Mouse (Mus musculus) midbrain, embryonic 12.5 days (tissue): ENCODE data around the gene Cenpl. TPM values are rescaled to one million over a fixed set of nuclear protein-coding genes. Genes with fewer than 3 reads are reported as not detected.

Source experiments
- ATAC-seq: fragments of 200-750 bp; cut with Nextera tagmentation; 2 replicates; pipeline ENCODE4 v1.8.0; 2017; ENCODE audit warnings: low read depth, moderate TSS enrichment, moderate library complexity; ENCODE audit not compliant: low FRiP score
- H3K27ac ChIP-seq: fragments of 300-500 bp; sonication (generic); replicated peaks from 2 replicates; pipeline ENCODE4 v1.5.1; 2016; ENCODE audit warnings: mild to moderate bottlenecking
- H3K27me3 ChIP-seq: fragments of 300-500 bp; sonication (generic); 2 replicates; pipeline ENCODE4 v1.6.1; 2016; ENCODE audit warnings: mild to moderate bottlenecking
- H3K36me3 ChIP-seq: fragments of 300-500 bp; sonication (generic); 2 replicates; pipeline ENCODE4 v1.6.1; 2016
- H3K4me1 ChIP-seq: fragments of 300-500 bp; sonication (generic); 2 replicates; pipeline ENCODE4 v1.6.1; 2016
- H3K4me2 ChIP-seq: fragments of 300-500 bp; sonication (generic); replicated peaks from 2 replicates; pipeline ENCODE4 v1.6.1; 2016; ENCODE audit warnings: mild to moderate bottlenecking, moderate library complexity
- H3K4me3 ChIP-seq: fragments of 300-500 bp; sonication (generic); 2 replicates; pipeline ENCODE4 v1.5.1; 2016; ENCODE audit warnings: mild to moderate bottlenecking
- H3K9ac ChIP-seq: fragments of 300-500 bp; sonication (generic); replicated peaks from 2 replicates; pipeline ENCODE4 v1.6.1; 2016; ENCODE audit warnings: mild to moderate bottlenecking, moderate library complexity
- H3K9me3 ChIP-seq: fragments of 300-500 bp; sonication (generic); 2 replicates; pipeline ENCODE4 v1.6.1; 2016; ENCODE audit warnings: mild to moderate bottlenecking
- WGBS: fragments of 180-500 bp; shearing (Covaris S2); methylation state at CpG from one replicate; pipeline ENCODE4 v1.1.7; 2016; 5-methylcytosine and 5-hydroxymethylcytosine counted together
- polyA plus RNA-seq: library from polyadenylated mRNA; unstranded; fragments of >200 nt; fragmentation: Nextera tagmentation; extraction: Ambion mirVana; gene quantifications from 2 replicates; pipeline ENCODE4 v1.2.1, GENCODE M21; 2016

Gene Cenpl
- polyA plus RNA-seq, 1 experiment from 2014 or later: 32.2 TPM

GRCm38 (mm10) chr1:161130726-161131664 lies 60.5 kb downstream of the Cenpl start, which contains the start of gene Klhl20:
Klhl20 (minus strand) TSS chr1:161131511.
- H3K36me3 ChIP-seq: peaks cover 6% of the 10 kb centered on the region; the same call in 1 of the 2 replicates
- peak within 1 kb of the TSS; percentile 86 for H3K4me3 ChIP-seq
- H3K27ac ChIP-seq: peak within 1 kb of the TSS; percentile 77
- peak within 1 kb of the TSS; percentile 88 for H3K9ac ChIP-seq
- peaks cover 10% of the 10 kb centered on the region for H3K4me1 ChIP-seq
- peak within 1 kb of the TSS; percentile 86 for H3K4me2 ChIP-seq
- peak; percentile 97 for ATAC-seq
- H3K27me3 ChIP-seq: 0 out of 2 replicates have a peak, but pooled peaks cover 5% of the 10 kb centered on the region
- no peaks in the 10 kb centered on the region for H3K9me3 ChIP-seq
- 3% methylated on average over 41 of the region's 41 CpGs for WGBS

Other genes starting within 250 kb of the Cenpl start
- gene Rc3h1, start 164.3 kb upstream of the Cenpl start, polyA plus RNA-seq: 9.9 and 11.4 TPM in 2 replicates
- gene Serpinc1, start 92.1 kb upstream of the Cenpl start, polyA plus RNA-seq: 3.1 and 3.2 TPM in 2 replicates
- gene Zbtb37, start 35.9 kb upstream of the Cenpl start, polyA plus RNA-seq: 11.3 and 12.4 TPM in 2 replicates
- gene Dars2, start 55 bp upstream of the Cenpl start, polyA plus RNA-seq: 39.1 and 44.7 TPM in 2 replicates
- 20.4 and 21.3 TPM in 2 replicates for gene Klhl20, start 60.8 kb downstream of the Cenpl start, polyA plus RNA-seq
- gene Ankrd45, start 72.0 kb downstream of the Cenpl start, polyA plus RNA-seq: 5.7 and 6.0 TPM in 2 replicates
- 0.32 and 0.47 TPM in 2 replicates for gene Tex50, start 88.6 kb downstream of the Cenpl start, polyA plus RNA-seq
- 287 and 297 TPM in 2 replicates for gene Prdx6, start 180.5 kb downstream of the Cenpl start, polyA plus RNA-seq